Mouse (Mus musculus) yolk sac, embryonic 10.5 days (tissue): ENCODE data around the gene C2cd6.

Experiments used
- DNase-seq: peaks from one replicate; pipeline ENCODE4 v3.0.0-alpha.2; 2017; ENCODE audit warnings: low spot score

Gene C2cd6

DNA sequence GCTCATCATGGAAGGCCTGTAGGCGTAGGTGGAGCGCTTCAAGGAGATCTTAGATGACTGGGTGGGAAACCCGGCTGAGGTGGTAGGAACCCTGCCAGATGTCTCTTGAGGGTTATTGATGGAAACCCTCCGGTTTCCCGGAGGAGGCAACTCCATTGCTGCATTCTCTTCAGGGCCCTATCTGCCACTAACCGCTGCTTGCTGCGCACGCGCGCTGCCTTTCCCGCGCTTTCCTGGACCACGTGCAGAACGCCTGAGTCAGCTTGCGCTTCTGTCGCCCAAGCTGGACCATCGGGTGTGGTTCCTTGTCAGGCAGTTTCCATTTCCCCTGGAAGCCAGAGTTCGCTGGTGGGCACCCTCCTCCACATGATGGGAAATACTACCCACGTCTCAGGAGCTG, at the start of gene C2cd6:
TSS of gene C2cd6 (minus strand) at position 196 of the 400 bp plus-strand sequence.
- DNase-seq = no peak

- DNase-seq = no peak
Measured at GRCm38 (mm10) chr1:59142809-59143208, 48.1 kb upstream of the C2cd6 start.

DNA sequence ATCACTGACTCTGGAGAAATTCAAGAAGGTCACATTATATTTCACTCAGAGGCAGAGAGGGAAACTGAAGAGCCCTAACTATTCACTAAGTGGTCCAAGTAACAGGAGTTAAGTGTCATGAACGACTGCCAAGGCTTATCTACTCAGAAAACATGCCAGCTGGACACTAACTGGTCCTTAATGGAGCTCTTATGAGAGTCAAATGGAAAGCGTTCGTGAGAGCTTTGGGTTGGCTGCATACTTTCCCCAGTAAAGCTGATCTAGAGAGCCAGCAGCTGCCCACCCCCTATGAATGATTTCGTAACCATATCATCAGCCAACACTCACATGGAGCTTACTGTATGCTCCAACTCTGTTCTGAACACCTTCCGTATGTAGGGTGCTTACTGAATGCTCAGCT, 39.7 kb upstream of the C2cd6 start:
- DNase-seq = no peak

GRCm38 (mm10) chr1:59128879-59129278, 34.2 kb upstream of the C2cd6 start:
- no peak for DNase-seq

DNA sequence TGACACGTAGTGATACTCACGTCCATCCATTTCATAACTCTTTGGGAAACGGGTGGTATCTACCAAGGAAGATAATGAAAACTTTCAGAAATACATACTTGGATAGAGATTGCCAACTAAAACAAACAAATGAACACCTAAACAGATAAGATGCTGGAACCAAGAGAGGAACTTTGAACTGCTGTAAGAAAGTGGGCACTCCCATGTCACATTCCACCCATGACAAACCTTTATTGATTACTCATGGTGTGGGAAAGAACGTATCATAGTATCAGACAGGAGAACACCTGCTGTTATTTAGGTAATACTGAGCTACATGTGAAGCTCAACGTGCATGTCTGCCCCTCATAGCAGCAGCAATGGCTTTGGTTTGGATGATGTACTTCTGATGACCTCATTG, 30.9 kb upstream of the C2cd6 start:
- DNase-seq = no peak

DNA sequence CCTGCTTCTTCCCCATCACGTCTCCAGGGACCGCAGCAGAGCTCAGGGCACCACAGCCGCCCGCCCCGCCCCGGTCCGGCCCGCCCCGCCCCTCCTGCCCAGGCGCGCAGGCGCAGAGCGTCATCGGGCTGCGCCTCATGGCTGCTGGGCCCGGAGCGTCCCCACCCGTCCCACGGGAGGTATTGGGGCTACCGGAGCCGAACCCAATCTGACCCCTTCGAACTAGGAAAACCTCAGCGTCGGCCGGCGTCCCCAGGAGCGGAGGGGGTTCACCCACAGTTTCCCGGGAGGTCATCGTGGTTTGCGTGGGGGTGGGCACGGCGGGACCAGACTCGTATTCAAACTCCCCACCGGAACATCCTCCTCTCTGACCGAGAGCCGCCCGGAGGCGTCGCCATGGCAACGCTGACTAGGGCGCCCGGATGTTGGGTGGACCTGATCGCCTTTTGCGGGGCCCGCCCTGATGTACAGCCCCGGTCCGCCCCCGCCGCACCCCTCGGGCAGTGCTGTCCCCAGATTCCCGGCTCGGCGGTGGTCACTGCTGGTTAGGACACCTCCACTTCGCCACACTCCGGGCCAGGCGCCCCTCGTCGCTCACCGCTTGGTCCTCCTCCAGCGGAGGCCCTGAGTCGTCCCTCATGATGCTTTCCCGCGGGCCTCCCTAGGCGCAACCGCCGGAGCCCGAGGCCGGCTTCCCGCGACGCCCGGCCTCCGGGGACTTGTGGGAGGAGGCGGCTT, 25.2 kb upstream of the C2cd6 start, which contains the start of gene Tmem237:
TSS of gene Tmem237 (minus strand) at position 689 of the 738 bp plus-strand sequence.
- peak; percentile 95 for DNase-seq

- no peak for DNase-seq
Measured at GRCm38 (mm10) chr1:59110524-59110923, 15.8 kb upstream of the C2cd6 start.

DNA sequence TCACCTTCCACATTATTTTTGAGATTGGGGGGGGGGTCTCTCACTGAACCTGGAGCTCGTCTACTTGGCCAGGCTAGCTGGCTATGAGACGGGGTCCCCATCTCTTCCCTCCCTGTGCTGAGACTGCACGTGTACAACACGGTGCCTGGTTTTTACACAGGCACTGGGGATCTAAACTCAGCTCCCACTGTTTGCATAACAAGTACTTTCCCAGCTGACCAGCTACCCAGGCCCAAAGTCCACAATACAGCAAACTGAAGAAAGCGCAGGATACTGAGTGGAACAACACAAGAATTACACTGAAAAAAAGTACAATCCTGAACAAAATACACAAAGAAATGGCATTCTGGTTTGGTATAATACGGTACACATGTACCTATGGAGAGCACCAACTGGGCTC, 7.4 kb upstream of the C2cd6 start:
- DNase-seq = peak; percentile 4

DNA sequence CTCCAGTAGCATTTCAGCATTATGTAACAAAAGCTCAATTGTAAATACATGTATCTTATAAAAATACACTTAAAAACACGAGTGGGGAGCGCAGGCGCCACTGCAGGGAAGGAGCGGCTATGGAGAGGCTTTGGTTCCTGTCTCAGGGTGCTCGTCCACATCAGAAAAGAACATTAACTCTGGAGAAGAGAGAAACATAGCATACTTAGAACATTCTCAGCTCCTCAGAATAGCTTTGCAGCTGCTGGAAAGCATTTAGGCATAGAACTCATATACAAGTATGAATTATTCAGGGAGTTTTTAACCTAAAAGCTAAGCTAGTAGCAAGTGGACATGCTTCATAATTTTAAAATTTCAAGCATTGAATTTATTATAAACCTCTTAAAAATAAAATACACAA, 6.3 kb upstream of the C2cd6 start:
- no peak for DNase-seq

DNA sequence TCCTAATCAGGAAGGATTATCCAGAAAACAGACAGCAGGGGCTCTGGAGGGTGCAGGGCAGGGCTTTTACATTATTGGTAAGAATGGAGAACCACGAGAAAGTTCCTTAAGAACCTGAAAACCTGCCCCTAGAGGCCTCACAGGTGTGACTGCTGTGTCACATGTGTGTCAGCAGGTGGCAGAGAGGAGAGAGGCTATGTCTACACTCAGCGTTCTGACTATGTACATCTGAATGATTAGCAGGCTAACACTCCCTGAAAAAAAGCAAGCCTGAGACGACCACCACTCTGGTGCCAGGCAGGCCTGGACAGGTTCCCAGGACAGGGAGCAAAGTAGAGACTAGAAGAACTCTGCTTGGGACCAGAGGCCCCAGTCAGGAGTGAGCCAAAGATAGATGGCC, 23.8 kb downstream of the C2cd6 start:
- DNase-seq = peak; percentile 6

GRCm38 (mm10) chr1:59067976-59068375, 26.7 kb downstream of the C2cd6 start:
- DNase-seq = peak; percentile 22

GRCm38 (mm10) chr1:59063697-59064096, 31.0 kb downstream of the C2cd6 start:
- DNase-seq = no peak

- DNase-seq = peak; percentile 18
Measured at GRCm38 (mm10) chr1:59056955-59057354, 37.7 kb downstream of the C2cd6 start.

DNA sequence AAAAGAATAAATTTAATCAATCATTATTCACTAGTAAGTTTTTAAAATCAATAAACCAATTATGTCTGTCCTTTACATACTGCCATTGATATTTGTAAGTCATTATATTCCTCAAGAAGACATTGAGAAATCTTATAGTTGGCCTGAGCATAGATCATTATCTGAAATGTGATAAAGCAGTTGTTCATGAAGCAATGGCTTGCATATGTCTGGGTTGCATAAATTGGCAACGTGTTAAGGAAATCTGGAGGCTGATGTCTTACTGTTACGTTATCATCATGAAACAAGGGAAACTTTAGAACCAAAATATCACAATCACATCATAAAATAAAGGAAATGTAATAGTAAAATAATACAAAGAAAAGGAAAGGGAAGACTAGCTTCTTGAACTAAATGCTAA, 43.4 kb downstream of the C2cd6 start:
- no peak for DNase-seq

- no peak for DNase-seq
Measured at GRCm38 (mm10) chr1:59037723-59038122, 57.0 kb downstream of the C2cd6 start.

DNA sequence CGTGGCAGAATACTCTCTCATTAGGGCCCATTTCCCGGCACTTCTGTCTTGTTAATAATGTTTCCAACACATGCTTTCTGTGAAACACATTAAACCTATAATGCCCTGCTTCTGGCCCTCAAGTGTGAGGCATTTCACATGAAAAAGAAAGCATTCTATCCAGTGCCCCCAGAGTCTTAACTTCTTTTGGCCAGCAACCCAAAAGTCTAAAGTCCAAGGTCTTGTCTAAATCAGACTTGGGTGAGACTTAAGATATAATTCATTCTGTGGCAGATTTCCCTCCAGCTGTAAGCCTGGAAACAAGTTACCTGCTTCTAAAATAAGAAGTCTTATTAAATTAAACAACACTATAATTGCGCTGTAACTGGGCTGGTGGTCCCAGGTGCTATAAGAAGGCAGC, 73.1 kb downstream of the C2cd6 start:
- no peak for DNase-seq

DNA sequence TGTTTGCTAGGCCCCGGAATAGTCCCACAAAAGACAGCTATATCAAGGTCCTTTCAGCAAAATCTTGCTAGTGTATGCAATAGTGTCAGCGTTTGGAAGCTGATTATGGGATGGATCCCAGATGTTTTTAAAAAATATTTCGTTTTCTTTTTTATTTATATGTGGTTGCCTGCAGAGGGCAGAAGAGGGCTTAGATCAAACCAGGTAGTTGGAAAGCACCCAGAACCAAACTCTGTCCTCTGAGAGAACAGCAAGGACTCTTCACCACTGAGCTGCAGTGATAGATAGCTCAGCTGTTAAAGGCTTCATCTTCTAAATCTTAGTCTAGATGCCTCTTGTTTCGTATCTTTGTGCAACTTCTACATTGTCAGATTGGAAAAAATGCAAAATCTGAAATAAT, 85.5 kb downstream of the C2cd6 start:
- DNase-seq = no peak
